Mouse (Mus musculus) lung, postnatal 10 days (tissue): ENCODE measurements around the gene Tsnaxip1.
"Not testable (repeated sequence)": the region's sequence is repeated elsewhere in the genome, so short reads cannot be mapped to it uniquely, and the experiment has no call there.

ENCODE experiments used
- DNase-seq: peaks from one replicate; pipeline ENCODE4 v3.0.0; 2021

Tsnaxip1 gene

DNA sequence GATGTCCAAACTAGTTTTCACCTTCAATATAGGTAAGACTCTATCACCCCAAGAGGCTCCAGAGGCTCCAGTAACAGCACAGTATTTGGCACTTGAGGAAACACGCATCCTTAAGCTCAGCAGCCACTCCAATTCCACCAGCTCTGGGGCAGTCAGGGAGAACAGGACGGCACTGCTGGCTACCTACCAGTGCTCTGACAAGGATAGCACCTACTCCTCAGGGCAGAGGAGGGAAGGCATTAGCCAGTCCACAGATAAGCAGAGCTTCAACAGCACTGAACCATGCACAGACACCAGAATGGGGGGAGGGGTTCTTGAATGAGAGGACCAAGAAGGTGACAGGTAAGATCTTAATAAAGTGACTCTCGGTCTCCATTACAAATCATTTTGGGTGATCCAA is 7.9 kb upstream of the Tsnaxip1 start:
- no peak for DNase-seq

DNA sequence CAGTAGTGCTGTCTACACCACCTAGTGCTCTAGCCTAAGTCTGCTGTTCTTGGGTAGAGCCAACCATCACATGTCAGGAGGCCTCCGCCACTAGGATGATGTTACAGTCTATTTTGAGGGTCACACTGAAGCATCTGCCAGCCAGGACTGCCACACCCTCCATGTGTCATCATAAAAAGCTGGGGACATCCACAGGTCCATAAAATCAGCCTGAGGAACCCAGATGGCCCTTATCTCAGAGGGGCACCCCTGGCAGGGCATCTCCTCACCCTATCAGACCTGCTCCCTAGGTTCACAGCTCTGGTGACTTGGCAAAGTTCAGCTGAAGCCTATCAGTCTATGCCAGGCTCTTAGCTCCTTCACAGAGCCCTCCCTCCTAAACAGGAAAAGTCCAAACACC is 6.6 kb upstream of the Tsnaxip1 start:
- no peak for DNase-seq

DNA sequence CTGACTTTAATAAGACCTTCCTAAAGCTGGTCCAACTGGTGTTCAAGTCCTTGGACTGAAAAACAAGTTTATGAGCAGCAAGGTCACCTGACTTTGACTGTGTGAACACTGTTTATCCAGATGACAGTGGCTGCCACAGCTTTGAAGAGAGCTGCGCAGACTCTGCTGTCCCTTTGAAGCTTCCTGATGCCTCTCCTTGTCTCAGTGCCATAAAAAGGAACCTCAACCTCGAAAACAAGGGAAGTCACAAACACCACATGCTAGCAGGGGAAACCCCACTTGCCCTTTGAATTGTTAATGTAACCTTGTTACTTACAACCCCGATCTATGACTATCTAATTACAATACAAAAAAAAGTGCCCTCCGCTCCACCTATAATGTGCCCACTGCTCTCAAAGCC is 2.0 kb upstream of the Tsnaxip1 start:
- DNase-seq = no peak

DNA sequence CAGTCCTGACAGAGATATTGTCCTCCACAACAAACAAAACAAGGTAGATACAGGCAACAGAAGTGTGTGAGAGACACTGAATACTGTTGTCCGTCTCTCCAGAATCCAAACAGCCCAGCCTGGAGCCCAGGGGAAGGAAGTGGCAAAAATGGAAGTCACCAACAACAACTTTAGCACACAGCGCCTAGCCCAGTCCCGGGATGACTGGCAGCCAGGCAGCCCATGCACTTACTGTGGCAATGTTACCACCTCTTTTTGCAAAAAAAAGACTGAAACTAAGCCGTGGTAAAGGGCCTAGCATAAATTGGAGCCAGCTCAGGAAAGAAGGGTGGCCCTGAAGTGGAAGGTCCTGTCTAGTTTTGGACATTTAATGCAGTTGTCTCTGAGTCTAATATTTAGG is 1.2 kb upstream of the Tsnaxip1 start:
- DNase-seq = no peak

DNA sequence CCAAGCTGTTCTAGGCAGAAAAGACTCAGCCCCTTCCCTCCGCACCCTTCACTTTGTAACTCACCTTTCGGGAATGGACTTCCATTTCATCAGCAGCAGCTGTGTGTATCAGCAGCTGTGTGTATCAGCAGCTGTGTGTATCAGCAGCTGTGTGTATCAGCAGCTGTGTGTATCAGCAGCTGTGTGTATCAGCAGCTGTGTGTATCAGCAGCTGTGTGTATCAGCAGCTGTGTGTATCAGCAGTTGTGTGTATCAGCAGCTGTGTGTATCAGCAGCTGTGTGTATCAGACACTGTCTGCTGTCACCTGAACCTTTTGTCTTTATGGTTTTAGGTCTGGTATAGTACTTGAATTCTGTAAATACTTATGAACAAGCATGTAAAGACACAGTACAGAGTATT is 6.2 kb downstream of the Tsnaxip1 start:
- not testable (repeated sequence) for DNase-seq

DNA sequence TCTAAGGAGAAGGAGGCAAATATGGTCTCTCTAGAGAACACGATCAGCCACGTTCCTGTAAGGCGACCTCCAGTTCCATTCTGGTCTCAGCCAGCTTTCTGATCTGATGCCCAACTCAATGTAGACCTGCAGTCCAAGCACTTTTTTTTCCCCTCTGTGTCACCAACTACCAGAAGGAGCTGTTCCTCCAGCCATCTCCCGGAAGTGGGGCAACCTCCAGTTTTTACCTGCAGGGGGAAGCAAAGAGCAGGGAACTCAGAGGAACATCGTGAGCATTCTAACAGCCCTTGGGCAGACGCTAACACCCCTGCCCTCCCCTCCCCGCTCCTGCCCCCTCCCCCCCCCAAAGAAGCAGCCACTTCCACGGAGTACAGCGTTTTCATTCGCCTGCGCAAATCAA is 7.8 kb downstream of the Tsnaxip1 start:
- peak; percentile 88 for DNase-seq

DNA sequence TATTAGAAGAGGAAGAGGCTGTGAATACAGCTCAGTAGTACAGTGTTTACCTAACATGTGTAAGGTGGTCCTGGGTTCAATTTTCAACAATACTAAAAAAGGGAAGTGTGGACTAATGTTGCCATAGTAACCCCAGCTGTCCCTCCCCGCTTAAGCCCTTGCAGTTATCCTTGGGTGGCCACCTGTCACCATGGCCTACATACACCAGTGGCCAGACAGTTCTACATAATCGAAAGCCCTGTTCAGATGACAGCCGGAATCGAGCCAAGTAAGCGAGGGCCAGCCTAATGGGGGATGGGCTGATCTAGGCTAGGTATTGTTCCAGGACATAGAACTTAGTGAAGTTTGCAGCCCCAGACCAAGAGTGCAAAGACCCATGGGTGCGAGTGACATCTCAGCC is 9.5 kb downstream of the Tsnaxip1 start:
- DNase-seq = no peak

DNA sequence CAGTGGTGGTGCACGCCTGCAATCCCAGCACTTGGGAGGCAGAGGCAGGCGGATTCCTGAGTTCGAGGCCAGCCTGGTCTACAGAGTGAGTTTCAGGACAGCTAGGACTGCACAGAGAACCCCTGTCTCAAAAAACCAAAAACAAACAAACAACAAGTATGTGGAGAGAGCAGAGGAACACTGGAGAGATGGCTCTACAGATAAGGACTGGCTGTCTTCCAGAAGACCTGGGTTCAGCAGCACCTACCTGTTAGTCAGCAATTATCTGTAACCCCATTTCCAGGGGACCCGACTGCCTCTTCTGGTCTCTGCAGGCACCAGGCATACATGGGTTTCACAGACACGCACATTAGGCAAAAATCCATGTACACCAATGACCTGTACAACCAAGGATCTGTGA is 11.7 kb downstream of the Tsnaxip1 start:
- no peak for DNase-seq

DNA sequence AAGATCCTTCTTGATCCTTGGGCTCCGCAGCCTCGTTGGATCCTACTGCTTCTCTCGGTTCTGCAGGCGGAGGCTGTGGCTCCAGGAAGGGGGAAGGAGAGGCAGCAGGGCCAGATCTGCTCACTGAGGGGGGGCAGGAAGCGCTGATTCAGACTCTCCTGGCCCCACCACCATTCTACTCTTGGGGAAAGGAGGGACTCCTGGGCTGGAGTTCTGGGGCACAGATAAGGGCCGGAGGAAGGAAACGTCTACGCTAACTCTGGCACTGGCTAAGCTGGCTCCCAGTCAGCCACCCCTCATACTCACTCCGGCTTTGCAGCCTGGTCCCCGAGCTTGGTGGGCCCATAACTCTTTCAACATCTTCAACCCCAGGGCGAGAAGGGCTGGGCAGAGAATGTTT is 19.1 kb downstream of the Tsnaxip1 start:
- DNase-seq = no peak

DNA sequence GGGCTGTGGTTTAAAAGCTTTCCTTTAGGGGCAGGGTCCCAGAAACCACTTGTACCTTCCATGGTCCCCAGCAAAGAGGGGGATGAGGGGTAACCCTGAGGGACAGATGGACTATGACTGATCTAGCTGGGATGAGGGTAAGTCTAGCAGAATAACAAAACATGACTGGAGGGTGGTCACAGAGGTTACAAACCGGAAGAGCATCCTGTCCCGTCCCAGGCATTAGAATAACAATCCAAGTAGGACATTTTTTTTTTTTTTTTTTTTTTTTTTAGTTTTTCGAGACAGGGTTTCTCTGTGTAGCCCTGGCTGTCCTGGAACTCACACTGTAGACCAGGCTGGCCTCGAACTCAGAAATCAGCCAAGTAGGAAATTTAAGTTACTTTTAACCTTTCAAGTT is 22.5 kb downstream of the Tsnaxip1 start:
- no peak for DNase-seq

DNA sequence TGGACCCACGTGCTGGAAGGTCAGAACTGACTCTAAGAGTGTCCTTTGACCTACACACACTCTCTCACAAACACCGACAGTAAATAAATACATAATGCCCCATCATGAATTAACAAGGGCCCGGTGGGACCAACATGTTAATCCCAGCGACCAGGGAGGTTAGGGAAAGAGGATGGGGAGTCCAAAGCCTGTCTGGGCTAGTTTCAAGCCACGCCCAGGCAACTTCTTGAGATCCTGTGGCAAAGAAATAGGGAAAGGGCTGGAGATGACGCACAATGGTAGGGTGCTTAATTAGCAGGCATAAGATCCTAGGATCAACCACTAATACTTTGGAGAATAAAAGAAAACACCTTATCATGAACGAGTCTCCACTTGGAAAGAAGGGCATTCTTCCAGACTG is 23.1 kb downstream of the Tsnaxip1 start:
- no peak for DNase-seq

DNA sequence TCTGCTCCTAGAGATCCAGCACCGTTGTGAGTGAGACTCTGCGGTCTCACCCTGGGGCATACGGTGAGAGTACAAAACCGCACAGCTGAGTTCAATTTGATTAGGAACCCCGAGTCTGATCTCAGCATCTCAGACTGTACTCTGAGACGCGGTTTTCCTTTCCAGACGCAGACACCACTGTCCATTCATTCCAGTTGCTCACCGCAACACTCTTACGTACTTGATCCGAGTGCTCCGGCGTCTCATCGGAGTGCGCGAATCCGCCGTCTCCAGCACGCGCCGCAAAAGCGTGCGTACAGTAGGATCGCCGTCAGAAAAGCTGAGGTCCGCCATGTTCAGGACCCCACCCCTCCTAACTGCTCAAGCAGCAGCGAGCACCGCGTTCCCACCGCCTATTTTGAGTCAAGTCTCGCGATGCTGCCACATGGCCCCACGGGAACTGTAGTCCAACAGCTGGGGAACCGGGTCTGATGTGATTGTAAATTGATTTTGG is 24.2 kb downstream of the Tsnaxip1 start:
- DNase-seq = peak; percentile 94

DNA sequence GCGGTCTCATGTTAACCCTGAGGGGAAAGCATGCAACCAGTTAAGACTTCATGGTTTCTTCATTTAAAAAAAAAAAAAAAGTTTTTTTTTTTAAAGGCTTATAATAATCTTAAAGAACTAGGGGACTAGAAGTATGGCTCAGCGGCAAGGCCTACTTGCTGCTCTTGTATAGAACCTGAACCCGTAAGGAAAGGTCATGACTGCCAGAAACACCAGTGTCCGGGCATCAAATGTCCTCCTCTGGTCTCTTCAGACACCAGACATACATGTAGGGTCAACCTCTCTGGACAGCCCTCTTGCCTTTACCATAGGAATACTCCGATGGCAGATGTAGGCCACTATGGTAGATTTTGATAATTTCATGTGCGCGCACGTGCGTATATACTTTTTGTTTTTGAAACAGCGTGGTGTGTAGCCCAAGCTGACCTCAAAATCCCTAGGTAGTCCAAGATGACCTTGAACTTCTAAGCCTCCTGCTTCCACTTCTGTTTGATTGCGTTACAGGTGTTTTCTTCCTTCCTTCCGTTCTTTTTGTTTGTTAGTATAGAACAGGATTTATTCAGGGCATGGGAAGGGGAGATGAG is 24.7 kb downstream of the Tsnaxip1 start:
- no peak for DNase-seq

DNA sequence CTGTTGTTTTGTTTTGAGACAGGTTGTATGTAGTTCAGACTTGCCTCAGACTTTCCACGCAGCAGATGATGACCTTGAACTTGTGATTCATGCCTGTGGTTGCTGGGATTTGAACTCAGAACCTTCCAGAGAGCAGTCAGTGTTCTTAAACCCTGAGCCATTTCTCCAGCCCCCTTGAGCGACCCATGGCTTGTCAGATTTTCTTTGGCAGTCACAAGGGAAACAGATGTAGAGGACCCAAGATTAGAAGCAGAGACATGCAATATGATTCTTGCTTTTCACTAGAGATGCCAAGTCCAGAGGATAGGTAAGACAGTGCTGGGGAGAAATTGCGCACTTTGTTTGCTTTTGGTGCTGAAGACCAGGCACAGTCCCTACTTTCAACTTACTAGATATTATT is 25.6 kb downstream of the Tsnaxip1 start, which contains the start of gene Cenpt:
Cenpt (minus strand) TSS at position 101 of the 400 bp plus-strand sequence.
- no peak for DNase-seq

DNA sequence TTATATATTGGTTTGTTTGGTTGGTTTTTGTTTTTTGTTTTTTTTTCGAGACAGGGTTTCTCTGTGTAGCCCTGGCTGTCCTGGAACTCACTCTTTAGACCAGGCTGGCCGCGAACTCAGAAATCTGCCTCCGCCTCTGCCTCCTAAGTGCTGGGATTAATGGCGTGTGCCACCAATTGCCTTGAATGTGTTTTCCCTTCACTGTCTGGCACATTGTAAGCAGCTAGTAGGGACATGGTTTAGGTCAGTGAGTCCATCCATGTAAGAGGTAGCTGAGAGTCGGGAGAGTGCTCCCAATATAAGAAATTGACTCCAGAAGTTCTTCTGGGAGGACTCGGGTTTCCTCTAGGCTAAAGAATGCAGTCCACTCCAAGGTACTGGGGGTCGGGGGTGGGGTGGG is 26.8 kb downstream of the Tsnaxip1 start:
- no peak for DNase-seq

DNA sequence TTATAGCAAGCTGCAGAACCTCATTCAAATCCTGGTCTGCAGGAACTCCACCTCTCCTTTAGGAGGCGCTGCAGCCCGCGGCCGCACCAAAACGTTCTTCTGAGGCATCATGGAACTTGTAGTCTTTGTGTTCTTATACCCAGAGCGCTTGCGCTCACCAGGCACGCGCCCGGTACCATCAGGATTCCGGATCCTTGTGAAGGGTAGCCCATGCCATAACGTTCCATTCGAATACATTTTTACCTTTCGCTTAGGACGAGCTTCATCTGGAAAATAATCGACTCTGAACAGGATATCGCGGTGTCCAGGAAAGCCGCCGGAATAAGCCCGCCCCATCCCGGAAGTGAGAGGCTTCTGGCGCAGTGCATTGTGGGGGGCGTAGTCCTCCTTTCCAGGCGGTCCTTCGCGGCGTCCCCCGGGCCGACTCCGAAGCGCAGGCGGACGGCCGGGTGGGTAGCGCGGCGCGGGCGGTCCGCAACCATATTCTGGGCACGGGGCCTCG is 27.2 kb downstream of the Tsnaxip1 start, which contains the start of gene Thap11:
Thap11 (plus strand) TSS at position 418 of the 502 bp plus-strand sequence.
- DNase-seq = peak; percentile 97

DNA sequence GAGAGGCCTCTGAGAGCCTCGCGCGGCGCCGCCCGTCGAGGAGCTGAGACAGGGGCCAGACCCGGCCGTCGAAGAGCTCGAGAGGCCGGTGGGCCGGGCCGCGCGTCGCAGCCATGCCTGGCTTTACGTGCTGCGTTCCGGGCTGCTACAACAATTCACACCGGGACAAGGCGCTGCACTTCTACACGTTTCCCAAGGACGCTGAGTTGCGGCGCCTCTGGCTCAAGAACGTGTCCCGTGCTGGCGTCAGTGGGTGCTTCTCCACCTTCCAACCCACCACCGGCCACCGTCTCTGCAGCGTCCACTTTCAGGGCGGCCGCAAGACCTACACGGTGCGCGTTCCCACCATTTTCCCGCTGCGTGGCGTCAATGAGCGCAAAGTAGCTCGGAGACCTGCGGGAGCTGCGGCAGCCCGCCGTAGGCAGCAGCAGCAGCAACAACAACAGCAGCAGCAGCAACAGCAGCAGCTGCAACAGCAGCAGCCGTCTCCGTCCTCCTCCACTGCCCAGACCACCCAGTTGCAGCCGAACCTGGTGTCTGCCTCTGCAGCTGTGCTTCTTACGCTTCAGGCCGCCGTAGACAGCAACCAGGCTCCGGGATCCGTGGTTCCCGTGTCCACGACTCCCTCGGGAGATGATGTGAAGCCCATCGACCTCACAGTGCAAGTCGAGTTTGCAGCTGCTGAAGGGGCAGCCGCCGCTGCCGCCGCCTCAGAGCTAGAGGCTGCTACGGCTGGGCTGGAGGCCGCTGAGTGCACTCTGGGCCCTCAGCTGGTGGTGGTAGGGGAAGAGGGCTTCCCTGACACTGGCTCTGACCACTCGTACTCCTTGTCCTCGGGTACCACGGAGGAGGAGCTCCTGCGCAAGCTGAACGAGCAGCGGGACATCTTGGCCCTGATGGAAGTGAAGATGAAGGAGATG is 28.0 kb downstream of the Tsnaxip1 start:
- DNase-seq = peak; percentile 59

DNA sequence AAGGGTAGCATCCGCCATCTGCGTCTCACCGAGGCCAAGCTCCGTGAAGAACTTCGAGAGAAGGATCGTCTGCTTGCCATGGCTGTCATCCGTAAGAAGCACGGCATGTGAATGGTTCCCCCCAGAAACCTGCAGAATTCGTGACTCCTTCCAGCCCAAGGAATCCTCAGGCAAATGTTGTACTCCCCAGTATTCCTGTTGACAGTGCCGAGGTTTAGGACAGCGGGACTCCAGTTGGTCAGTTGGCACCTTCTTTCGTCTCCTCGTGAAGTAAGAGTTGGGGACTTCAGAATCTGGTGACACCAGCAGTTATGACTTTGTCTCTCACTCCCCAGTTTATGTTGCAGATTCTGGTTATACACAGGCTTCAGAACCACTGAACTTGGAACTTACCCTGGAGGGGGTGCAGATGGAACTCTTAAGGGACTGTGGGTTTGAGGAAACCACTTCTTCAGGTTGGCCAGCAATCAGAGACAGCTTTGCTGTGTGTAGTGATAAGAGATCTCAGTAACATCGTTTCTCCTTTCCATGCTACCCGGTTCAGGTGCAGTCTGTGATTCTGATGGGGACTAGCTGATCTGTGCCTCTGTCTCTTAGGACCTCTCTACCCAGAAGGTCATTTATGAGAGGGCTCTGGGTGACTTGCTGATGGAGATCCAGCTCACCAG is 28.8 kb downstream of the Tsnaxip1 start:
- DNase-seq = no peak

DNA sequence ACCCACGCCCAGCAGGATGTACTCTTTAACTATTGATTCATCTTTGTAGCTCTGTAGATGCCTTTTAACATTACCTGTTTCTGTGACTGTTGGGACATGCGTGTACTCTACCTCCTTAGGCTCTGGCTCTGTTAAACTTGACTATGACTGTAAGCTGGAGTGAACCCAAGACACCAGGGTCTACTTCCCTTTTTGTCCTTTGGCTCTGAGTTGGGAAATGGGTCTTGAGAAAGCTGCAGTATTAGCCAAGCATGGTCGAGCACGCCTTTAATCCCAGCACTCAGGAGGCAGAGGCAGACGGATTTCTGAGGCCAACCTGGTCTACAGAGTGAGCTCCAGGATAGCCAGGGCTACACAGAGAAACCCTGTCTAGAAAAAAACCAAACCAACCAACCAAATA is 31.0 kb downstream of the Tsnaxip1 start:
- no peak for DNase-seq

DNA sequence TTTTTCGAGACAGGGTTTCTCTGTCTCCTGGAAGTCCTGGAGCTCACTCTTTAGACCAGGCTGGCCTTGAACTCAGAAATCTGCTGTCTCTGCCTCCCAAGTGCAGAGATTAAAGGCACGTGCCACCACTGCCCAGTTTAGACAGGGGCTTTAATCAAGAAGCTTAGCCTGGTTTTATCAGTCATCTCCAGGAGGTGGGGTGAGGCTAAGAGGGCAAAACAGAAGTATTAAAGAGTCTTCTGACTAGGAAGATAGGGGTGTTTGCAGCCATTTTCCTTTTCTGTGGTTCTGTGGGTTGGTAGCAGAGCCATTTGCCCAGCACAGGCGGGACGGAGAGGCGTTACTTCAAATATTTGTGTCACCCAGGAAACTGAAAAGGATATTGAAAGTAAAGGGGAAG is 31.8 kb downstream of the Tsnaxip1 start:
- DNase-seq = no peak

DNA sequence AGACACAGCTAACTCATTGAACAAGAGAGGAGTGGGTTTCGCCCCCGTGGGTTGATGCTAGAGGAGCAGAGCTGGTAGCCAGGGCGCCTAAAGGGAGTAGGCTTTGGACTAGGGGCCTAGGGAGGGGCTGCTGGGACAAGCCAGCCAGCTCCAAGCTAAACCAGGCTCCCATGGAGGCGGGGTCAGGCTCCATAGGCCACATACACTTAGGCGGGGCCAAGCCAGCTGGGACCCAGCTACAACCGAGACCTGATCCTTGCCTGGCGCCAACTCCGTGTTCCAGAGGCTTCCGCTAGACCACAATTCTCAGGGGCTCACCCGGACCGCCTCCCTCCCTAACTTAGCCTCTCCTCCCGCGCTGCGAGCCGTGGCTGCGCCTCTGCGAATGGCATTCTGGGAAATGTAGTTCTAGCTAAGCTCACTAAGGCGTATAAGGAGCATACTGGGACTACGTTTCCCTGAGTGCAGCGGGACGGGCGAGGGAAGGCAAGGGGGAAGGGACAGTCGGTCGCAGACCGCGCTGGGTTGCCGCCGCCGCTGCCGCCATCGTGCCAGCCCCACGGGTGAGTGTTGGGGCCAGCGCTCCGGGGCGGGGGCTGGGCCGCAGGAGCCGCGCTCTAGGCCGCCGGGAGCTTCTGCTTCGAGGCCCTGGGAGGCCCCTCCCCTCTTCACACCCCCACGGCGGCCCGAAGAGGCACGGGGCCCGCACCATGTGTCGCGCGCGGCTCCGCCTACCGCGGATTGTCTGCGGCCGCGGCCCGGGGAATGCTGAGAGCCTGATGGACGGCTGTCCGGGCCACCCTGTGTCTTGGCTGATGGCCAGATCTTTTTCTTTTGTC is 32.8 kb downstream of the Tsnaxip1 start, which contains the start of gene Nutf2:
Nutf2 (plus strand) TSS at position 438 of the 839 bp plus-strand sequence.
- DNase-seq = peak; percentile 98

DNA sequence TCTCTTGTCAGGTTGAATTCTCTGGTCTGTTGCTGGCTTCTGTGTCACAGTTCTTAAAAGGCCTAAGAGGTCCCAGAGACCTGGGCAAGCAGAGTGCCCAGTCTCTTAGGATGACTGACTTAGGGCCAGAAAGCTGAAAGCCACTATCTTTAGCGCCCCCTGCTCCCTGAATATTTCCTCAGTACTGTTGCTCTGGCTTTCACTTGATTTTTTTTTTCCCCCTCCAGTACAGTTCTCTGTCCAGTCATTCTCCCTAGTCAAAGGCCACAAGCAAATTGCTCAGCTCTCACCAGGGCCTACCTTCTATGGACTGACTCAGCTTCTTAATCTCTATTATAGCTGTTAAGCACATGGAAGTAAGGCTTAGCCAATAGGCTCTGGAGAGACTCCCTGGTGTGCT is 34.4 kb downstream of the Tsnaxip1 start:
- peak; percentile 44 for DNase-seq
